Mouse (Mus musculus) embryonic facial prominence, embryonic 14.5 days (tissue): Measurements from ENCODE around the gene Grk4. TPM values are rescaled to one million over a fixed set of nuclear protein-coding genes. Genes with fewer than 3 reads are reported as not detected.

ENCODE experiments used
- ATAC-seq: fragments of 200-750 bp; cut with Nextera tagmentation; 2 replicates; pipeline ENCODE4 v1.8.0; 2017; ENCODE audit warnings: low read depth, moderate number of reproducible peaks, moderate TSS enrichment
- DNase-seq: peaks from one replicate; pipeline ENCODE4 v3.0.0-alpha.2; 2015; ENCODE audit warnings: low spot score
- H3K27ac ChIP-seq: fragments of 300-500 bp; sonication (generic); replicated peaks from 2 replicates; pipeline ENCODE4 v1.5.1; 2014; ENCODE audit warnings: low read depth, mild to moderate bottlenecking, low read length, moderate library complexity
- H3K27me3 ChIP-seq: fragments of 300-500 bp; sonication (generic); replicated peaks from 2 replicates; pipeline ENCODE4 v1.6.1; 2014; ENCODE audit warnings: low read length; ENCODE audit not compliant: control insufficient read depth, insufficient read depth
- H3K36me3 ChIP-seq: fragments of 300-500 bp; sonication (generic); 2 replicates; pipeline ENCODE4 v1.6.1; 2014; ENCODE audit warnings: low read length, mixed read lengths; ENCODE audit not compliant: control insufficient read depth, insufficient read depth
- H3K4me1 ChIP-seq: fragments of 300-500 bp; sonication (generic); 2 replicates; pipeline ENCODE4 v1.6.1; 2014; ENCODE audit warnings: antibody characterized with exemption, low read length; ENCODE audit not compliant: control insufficient read depth, insufficient read depth
- H3K4me2 ChIP-seq: fragments of 300-500 bp; sonication (generic); 2 replicates; pipeline ENCODE4 v1.6.1; 2014; ENCODE audit warnings: low read depth, mild to moderate bottlenecking, low read length, moderate library complexity, mixed read lengths
- H3K4me3 ChIP-seq: fragments of 300-500 bp; sonication (generic); 2 replicates; pipeline ENCODE4 v1.5.1; 2014; ENCODE audit warnings: low read depth, mild to moderate bottlenecking, low read length
- H3K9ac ChIP-seq: fragments of 300-500 bp; sonication (generic); 2 replicates; pipeline ENCODE4 v1.6.1; 2014; ENCODE audit warnings: low read depth, mild to moderate bottlenecking, low read length, moderate library complexity, mixed read lengths
- H3K9me3 ChIP-seq: fragments of 300-500 bp; sonication (generic); 2 replicates; pipeline ENCODE4 v1.6.1; 2016; ENCODE audit warnings: low read length; ENCODE audit not compliant: control insufficient read depth
- WGBS: fragments of 180-500 bp; shearing (Covaris S2); extraction: QIAGEN DNeasy Blood & Tissue Kit; methylation state at CpG from one replicate; pipeline ENCODE4 v1.1.7; 2014; 5-methylcytosine and 5-hydroxymethylcytosine counted together
- polyA plus RNA-seq: library from polyadenylated mRNA; unstranded; fragments of >200 nt; fragmentation: Nextera tagmentation; extraction: Ambion mirVana; gene quantifications from 2 replicates; pipeline ENCODE4 v1.2.1, GENCODE M21; 2014

Gene Grk4
- polyA plus RNA-seq, 1 experiment from 2014 or later, result 2.3 TPM

- 77% methylated on average over 3 of the region's 3 CpGs for WGBS
- Histone ChIP-seq H3K27me3 (no peaks in the 10 kb centered on the region), H3K27ac (no peak overlapping the region), H3K4me3 (no peak overlapping the region), H3K36me3 (peaks cover 88% of the 10 kb centered on the region), H3K4me1 (no peaks in the 10 kb centered on the region), H3K4me2 (no peak overlapping the region), H3K9me3 (no peaks in the 10 kb centered on the region), H3K9ac (no peak overlapping the region)
- DNase-seq, result no peak
- ATAC-seq, result no peak
These were observed 18.2 kb upstream of the Grk4 start for GRCm38 (mm10) chr5:34641991-34642390.

- ATAC-seq, result peak; percentile 87
- H3K4me3 ChIP-seq, result no peak overlapping the region
- peak; percentile 73 for DNase-seq
- no peak overlapping the region for H3K9ac ChIP-seq
- H3K36me3 ChIP-seq, result peaks cover 93% of the 10 kb centered on the region
- H3K4me2 ChIP-seq, result no peak overlapping the region
- H3K9me3 ChIP-seq, result no peaks in the 10 kb centered on the region
- no peak overlapping the region for H3K27ac ChIP-seq
- H3K4me1 ChIP-seq, result no peaks in the 10 kb centered on the region
- WGBS, result 81% methylated on average over 5 of the region's 5 CpGs
- no peaks in the 10 kb centered on the region for H3K27me3 ChIP-seq
These were observed 17.2 kb upstream of the Grk4 start for GRCm38 (mm10) chr5:34642932-34643331.

GRCm38 (mm10) chr5:34647581-34647980 lies 12.6 kb upstream of the Grk4 start:
- ATAC-seq, result no peak
- DNase-seq, result peak; percentile 39
- no peak overlapping the region for H3K4me2 ChIP-seq
- no peaks in the 10 kb centered on the region for H3K27me3 ChIP-seq
- peaks cover 98% of the 10 kb centered on the region for H3K36me3 ChIP-seq
- no peak overlapping the region for H3K4me3 ChIP-seq
- no peak overlapping the region for H3K27ac ChIP-seq
- H3K9ac ChIP-seq, result no peak overlapping the region
- no peaks in the 10 kb centered on the region for H3K9me3 ChIP-seq
- H3K4me1 ChIP-seq, result no peaks in the 10 kb centered on the region
- 48% methylated on average over 4 of the region's 4 CpGs for WGBS

GRCm38 (mm10) chr5:34652961-34653360 lies 7.2 kb upstream of the Grk4 start:
- WGBS, result 93% methylated on average over 5 of the region's 5 CpGs
- H3K27me3 ChIP-seq, result no peaks in the 10 kb centered on the region
- H3K27ac ChIP-seq, result no peak overlapping the region
- ATAC-seq (no peak), DNase-seq (no peak)
- H3K4me1 ChIP-seq, result no peaks in the 10 kb centered on the region
- peaks cover 93% of the 10 kb centered on the region for H3K36me3 ChIP-seq
- H3K9me3 ChIP-seq, result no peaks in the 10 kb centered on the region
- H3K4me2 ChIP-seq, result no peak overlapping the region
- no peak overlapping the region for H3K4me3 ChIP-seq
- H3K9ac ChIP-seq, result no peak overlapping the region

- ATAC-seq (no peak), DNase-seq (no peak)
- Histone ChIP-seq H3K9ac (no peak overlapping the region), H3K36me3 (peaks cover 74% of the 10 kb centered on the region), H3K4me3 (no peak overlapping the region), H3K4me2 (no peak overlapping the region), H3K9me3 (no peaks in the 10 kb centered on the region), H3K4me1 (peaks cover 5% of the 10 kb centered on the region; the same call in 1 of the 2 replicates), H3K27ac (no peak overlapping the region), H3K27me3 (no peaks in the 10 kb centered on the region)
- WGBS, result 90% methylated on average over 9 of the region's 9 CpGs
These were observed 5.3 kb upstream of the Grk4 start for GRCm38 (mm10) chr5:34654881-34655280.

DNA sequence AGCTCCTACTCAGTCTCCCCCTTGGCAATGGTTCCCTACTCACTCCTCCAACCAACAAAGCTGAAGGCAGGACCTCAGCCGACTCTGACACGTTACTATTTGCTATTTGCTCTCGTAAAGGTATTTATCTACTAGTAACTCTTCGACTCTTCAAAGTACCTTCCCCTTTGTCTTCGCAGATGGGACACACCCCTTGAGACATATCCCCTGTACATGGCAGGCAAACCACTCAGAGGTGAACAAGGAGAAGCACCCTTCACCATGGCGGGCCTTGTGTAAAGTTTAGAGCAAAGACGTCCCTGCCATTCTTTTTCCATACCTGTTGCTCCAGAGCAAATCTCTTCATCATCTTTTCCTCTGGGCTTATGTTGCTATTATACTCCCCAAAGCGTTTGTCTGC lies 2.6 kb upstream of the Grk4 start:
- no peaks in the 10 kb centered on the region for H3K27me3 ChIP-seq
- ATAC-seq (no peak), DNase-seq (no peak)
- H3K4me3 ChIP-seq, result no peak overlapping the region
- no peak overlapping the region for H3K9ac ChIP-seq
- H3K9me3 ChIP-seq, result no peaks in the 10 kb centered on the region
- 94% methylated on average over 8 of the region's 8 CpGs for WGBS
- H3K4me2 ChIP-seq, result no peak overlapping the region
- no peak overlapping the region for H3K27ac ChIP-seq
- peaks cover 5% of the 10 kb centered on the region; the same call in 1 of the 2 replicates for H3K4me1 ChIP-seq
- H3K36me3 ChIP-seq, result peaks cover 47% of the 10 kb centered on the region

DNA sequence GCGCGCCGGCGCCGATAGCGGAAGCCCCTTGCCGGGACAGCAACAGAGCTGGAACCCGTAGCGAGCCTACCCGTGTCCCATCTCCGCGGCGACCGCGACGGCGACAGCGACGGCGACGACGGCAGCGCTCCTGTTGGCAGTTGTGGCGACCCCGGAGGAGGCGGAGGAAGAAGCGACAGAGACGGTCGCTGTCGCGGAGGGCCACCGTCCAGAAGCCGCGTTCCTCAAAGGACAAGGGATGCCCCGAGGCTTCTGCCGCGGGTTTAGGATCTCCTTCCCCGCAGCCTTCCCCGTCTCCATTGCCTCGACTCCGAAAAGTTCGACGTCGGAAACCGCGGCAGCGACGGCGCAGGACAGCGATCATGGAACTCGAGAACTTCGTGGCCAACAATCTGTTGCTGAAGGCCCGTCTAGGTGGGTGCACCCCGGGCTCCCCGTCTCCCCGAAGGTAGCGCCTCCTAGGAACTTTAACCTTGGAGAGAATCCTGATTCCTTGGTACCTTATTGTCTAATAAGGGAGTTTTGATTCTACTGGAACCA lies 482 bp downstream of the Grk4 start:
- peak overlapping the region; percentile 59 for H3K4me2 ChIP-seq
- DNase-seq, result peak; percentile 36

DNA sequence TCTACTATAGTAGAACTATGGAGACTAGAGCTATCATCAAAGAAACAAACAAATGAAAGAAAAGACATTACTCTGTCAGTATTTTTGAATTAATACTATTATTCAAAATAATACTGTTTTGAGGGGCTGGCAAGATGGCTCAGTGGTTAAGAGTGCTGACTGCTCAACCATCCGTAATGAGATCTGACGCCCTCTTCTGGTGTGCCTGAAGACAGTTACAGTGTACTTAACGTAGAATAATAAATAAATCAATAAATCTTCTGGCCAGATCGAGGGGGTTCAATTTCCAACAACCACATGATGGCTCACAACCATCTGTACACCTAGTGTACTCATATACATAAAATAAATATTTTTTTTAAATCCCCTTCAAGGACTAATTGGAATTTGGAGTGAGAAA lies 1.7 kb downstream of the Grk4 start:
- no peak overlapping the region for H3K9ac ChIP-seq
- no peak for ATAC-seq
- H3K36me3 ChIP-seq, result peaks cover 6% of the 10 kb centered on the region; the same call in 1 of the 2 replicates
- no peak for DNase-seq
- H3K4me3 ChIP-seq, result no peak overlapping the region
- 83% methylated on average over 4 of the region's 4 CpGs for WGBS
- H3K4me1 ChIP-seq, result peaks cover 5% of the 10 kb centered on the region; the same call in 1 of the 2 replicates
- no peak overlapping the region for H3K4me2 ChIP-seq
- no peak overlapping the region for H3K27ac ChIP-seq
- H3K27me3 ChIP-seq, result no peaks in the 10 kb centered on the region
- H3K9me3 ChIP-seq, result no peaks in the 10 kb centered on the region

More for the DNA sequence above, 482 bp downstream of the Grk4 start:
- H3K4me1 ChIP-seq, result peaks cover 5% of the 10 kb centered on the region; the same call in 1 of the 2 replicates
- no peak for ATAC-seq
- WGBS, result 1% methylated on average over 55 of the region's 57 CpGs
- H3K27me3 ChIP-seq, result no peaks in the 10 kb centered on the region
- no peaks in the 10 kb centered on the region for H3K9me3 ChIP-seq
- peak overlapping the region; percentile 91 for H3K27ac ChIP-seq
- peak overlapping the region; percentile 71 for H3K9ac ChIP-seq
- H3K4me3 ChIP-seq, result peak overlapping the region; percentile 75
- peaks cover 16% of the 10 kb centered on the region for H3K36me3 ChIP-seq

DNA sequence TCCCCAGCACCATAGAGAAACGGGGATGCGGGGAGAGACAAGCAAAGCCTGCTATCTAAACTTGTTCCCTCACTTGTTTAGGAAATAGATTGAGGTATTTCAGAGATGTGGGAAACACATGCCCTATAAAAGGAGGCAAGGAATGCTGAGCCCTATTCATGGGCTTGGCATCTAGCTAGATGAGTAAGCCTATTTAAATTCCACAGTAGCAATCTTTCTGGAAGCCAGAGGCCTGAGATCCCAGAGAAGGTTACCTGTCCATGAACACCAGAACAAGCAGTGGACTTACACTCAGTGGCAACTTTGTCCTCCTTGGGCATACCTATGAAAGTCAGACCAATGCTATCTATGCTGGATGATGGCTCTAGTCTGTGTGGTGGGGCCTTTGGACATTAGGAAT lies 3.1 kb downstream of the Grk4 start:
- H3K27me3 ChIP-seq, result no peaks in the 10 kb centered on the region

More for the DNA sequence above, 3.1 kb downstream of the Grk4 start:
- no peak overlapping the region for H3K9ac ChIP-seq
- no peak overlapping the region for H3K4me2 ChIP-seq
- H3K4me3 ChIP-seq, result no peak overlapping the region
- H3K36me3 ChIP-seq, result no peaks in the 10 kb centered on the region
- 92% methylated on average over 2 of the region's 2 CpGs for WGBS
- peaks cover 5% of the 10 kb centered on the region; the same call in 1 of the 2 replicates for H3K4me1 ChIP-seq
- no peak for DNase-seq
- no peak for ATAC-seq
- no peaks in the 10 kb centered on the region for H3K9me3 ChIP-seq
- H3K27ac ChIP-seq, result no peak overlapping the region
